Mouse (Mus musculus): ENCODE data around the gene Rragd.
"Not testable (repeated sequence)": the region's sequence is repeated elsewhere in the genome, so short reads cannot be mapped to it uniquely, and the experiment has no call there.

The Rragd gene

DNA sequence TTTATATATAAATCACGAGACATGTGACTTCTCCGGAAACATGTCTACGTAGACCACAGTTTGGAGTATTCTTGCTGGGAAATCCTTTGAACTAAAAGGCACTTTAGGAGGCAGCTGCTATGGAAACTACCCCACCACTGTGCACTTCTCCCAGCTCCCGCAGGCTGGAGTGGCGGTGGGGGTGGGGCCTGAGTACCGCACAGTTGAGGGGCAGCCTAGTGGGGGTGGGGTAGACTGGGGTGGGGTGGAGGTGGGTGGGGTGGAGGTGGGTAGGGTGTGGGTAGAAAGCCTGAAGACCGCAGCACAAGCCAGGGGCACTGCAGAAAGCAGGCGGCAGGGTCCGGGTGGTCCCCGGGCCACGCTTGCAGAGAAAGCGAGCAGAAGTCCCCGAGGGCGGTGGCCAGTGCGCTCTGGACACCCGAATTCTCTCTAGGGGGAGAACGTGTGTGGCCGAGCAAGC, at the start of gene Rragd:
TSS of gene Rragd (plus strand) at position 322 of the 460 bp plus-strand sequence.
- peak in 1 of 2 experiments; percentile 69 for DNase-seq (ENCODE audit: inconsistent age in 2 of 2, low spot score in 1 of 2)

DNA sequence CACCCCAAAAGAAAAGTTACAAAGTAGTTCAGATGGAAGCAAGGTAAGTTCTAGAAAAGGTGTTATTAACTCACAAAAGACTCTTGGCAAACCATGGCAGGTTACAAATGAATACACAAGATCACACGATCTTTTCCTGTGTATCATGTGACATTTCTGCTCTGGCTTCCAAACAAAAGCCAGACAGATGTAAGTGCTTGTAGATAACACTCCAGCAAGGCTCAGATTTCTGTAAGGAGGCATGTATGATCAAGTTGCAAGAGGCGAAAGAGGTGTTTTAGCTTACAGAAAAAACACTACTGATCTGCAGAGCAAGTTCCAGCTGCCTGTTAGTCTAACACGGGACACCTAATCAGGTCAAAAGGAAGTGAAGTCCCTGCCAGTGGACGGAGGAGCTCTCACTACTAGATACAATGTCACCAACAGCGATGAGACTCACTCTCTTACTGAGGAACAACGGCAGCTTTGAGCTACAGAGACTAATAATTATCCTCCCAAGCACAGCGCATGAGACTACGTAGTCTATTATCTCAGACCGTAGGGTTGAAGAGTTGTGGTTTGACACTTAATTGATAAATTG, 46.0 kb upstream of the Rragd start:
- DNase-seq (ENCODE audit: inconsistent age in 2 of 2, low spot score in 1 of 2): no peak

DNA sequence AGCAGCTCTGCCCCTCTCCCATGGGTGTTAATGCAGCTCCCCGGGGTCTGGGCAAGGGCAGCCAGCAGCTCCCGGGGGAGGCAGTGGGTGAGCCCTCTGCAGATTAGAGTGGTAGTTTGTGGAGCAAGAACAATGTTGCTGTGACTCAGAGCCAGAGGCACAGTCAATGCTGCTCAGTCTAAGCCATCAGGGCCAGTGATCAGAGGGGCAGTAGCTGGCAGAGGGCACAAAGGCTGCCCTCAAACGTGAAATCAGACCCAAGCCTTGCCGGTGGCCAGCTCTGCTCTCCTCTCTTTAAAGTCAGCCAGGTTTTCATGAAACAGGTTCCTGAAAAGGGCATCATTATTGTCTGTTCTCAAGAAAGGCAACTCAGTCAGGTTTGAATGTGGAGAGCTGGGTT, 43.3 kb upstream of the Rragd start:
- DNase-seq (ENCODE audit: inconsistent age in 2 of 2, low spot score in 1 of 2): no peak

GRCm38 (mm10) chr4:32939964-32940363, 42.9 kb upstream of the Rragd start:
- no peak for DNase-seq (ENCODE audit: inconsistent age in 2 of 2, low spot score in 1 of 2)

GRCm38 (mm10) chr4:32940984-32941383, 41.9 kb upstream of the Rragd start:
- DNase-seq (ENCODE audit: inconsistent age in 2 of 2, low spot score in 1 of 2): no peak

DNA sequence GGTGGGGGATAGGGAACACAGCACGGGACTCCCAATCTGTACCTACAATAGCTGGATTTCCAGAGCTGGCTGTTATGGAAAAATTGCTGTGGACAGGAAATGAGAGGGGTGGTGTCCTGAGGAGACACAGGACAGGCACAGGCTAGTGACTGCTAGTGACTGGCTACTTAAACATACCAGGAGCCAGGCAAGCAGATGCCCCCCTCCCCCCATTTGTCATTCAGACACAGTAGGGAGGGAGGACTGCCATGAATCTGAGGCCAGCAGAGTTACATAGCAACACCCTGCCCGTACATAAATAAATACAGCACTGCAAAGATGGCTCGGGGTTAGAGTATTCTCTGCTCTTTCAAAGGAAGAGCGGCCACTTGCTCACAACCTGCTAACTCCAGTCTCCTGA, 35.2 kb upstream of the Rragd start:
- no peak for DNase-seq (ENCODE audit: inconsistent age in 2 of 2, low spot score in 1 of 2)

DNA sequence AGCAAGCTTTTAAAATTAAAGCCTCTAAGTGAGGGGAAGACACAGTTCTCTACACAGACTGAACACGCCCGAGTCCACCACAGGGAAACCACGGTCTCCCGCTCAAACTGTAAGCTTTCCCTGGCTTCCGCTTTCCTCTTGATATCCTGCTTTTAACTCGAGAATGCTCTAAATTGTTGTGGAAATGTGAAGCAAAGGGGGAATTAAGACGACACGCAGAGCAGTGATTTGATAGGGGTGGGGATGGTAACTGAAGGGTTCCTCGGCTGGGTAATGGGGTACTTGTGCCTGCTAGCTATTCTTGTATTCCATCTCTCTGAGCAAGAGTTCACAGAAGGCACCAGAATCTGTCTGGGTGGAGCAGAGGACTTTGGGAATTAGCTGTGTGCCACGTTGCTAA, 34.1 kb upstream of the Rragd start:
- no peak for DNase-seq (ENCODE audit: inconsistent age in 2 of 2, low spot score in 1 of 2)

DNA sequence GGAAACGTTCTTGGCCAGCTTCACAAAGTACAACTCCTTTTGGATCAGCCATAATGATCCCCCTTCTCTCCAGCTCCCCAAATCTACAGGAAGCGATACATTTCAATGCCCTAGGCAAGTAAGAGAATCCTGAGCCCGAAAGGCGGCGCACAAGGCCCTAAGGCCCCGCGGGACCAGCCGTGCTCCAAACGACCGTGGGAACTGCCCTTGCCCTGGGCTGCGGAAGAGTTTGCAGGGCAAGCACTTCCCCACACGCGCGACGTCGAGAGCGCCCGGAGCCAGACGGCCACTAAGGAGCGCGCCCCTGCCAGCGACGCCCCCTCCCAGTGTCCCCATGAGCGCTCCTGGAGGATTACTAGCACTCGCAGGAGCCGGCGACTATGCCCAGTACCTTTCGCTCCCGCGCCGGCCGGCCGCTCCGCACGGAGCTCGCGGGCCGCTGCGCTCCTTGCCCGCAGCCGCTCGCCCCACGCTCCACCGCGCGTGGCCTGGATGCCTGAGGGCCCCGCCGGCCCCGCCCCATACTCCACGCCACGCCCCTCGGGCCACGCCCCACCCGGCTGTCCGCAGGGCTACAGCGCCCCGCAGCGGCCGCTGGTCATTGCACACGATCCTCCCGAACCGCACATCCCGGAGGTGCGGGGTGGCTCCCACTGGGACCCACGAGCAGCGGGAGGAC, 32.3 kb upstream of the Rragd start, which contains the start of gene Ankrd6:
TSS of gene Ankrd6 (minus strand) at position 486 of the 679 bp plus-strand sequence.
- DNase-seq (ENCODE audit: inconsistent age in 2 of 2, low spot score in 1 of 2): peak; percentile 73 to 91

GRCm38 (mm10) chr4:32951035-32951940, 31.5 kb upstream of the Rragd start:
- DNase-seq (ENCODE audit: inconsistent age in 2 of 2, low spot score in 1 of 2): no peak

DNA sequence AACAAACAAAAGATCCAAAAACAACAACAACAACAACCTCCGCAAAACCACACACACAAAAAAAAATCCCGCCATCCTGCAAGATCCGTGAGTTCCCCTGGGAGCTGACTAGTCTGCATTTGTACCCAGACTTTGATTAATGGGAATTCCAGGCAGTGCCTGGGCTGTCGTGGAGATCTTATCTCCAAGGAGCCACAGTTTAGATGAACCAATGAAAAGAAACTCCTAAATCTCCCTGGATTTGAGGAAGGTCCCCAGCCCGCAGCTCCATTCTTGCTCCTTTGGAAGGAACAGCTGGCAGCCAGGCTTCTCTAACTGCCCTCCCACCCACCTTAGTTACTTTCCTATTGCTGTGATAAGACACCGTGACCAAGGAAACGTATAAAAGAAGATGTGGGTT, 30.2 kb upstream of the Rragd start:
- DNase-seq (ENCODE audit: inconsistent age in 2 of 2, low spot score in 1 of 2): no peak

DNA sequence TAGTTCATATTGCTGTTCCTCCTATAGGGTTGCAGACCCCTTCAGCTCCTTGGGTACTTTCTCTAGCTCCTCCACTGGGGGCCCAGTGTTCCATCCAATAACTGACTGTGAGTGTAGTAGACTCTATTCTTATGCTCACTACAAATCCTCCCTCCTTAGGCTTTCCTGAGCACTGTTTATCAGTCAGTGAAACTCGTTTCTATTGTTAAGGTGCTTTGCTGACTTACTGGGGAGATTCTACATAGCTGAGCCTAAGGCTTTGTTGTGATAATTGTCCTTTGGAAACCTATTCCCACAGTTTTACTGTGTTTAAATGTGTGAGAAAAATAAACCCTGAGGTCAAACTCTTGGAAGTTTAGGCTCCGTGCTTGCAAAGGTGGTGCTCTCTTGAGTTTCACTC, 26.4 kb upstream of the Rragd start:
- no peak for DNase-seq (ENCODE audit: inconsistent age in 2 of 2, low spot score in 1 of 2)

- DNase-seq (ENCODE audit: inconsistent age in 2 of 2, low spot score in 1 of 2): no peak
Observed at GRCm38 (mm10) chr4:32961394-32961793, 21.4 kb upstream of the Rragd start.

DNA sequence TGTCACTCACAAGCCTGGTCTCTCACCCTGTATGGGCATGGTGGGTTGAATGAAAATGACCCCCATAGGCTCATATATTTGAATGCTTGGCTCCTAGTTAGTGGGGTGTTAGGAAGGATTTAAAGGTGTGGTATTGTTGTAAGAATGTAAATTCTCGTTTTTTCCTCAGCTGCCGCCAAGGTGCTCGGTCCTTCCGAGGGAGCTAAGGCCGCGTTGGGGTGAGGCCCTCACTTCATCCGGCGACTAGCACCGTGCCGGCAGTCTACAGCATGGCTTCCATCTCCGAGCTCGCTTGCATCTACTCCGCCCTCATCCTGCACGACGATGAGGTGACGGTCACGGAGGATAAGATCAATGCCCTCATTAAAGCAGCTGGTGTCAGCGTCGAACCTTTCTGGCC, 18.2 kb upstream of the Rragd start:
- DNase-seq (ENCODE audit: inconsistent age in 2 of 2, low spot score in 1 of 2): not testable (repeated sequence)

- DNase-seq (ENCODE audit: inconsistent age in 2 of 2, low spot score in 1 of 2): no peak
Observed at GRCm38 (mm10) chr4:32977331-32977730, 5.5 kb upstream of the Rragd start.

DNA sequence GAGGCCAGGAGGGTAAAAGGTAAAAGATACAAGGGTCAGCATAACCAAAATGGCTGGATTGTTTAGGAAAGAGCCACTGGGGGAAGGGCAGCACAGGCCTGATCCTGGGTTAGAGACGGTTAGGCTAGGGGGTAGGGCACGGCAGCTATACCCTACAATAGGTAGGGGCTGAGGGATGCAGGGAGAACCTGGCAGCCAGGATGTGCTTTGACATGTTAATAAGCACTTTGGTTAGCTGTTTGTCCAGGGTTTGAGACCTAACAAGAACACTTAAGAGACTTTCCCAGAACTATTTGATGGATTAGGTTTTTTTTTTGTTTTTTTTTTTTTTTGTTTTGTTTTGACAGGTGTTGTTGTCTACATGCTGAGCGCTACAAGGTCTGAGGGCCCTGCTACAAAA, 2.8 kb upstream of the Rragd start:
- no peak for DNase-seq (ENCODE audit: inconsistent age in 2 of 2, low spot score in 1 of 2)

- DNase-seq (ENCODE audit: inconsistent age in 2 of 2, low spot score in 1 of 2): no peak
Observed at GRCm38 (mm10) chr4:32981617-32982016, 1.2 kb upstream of the Rragd start.

DNA sequence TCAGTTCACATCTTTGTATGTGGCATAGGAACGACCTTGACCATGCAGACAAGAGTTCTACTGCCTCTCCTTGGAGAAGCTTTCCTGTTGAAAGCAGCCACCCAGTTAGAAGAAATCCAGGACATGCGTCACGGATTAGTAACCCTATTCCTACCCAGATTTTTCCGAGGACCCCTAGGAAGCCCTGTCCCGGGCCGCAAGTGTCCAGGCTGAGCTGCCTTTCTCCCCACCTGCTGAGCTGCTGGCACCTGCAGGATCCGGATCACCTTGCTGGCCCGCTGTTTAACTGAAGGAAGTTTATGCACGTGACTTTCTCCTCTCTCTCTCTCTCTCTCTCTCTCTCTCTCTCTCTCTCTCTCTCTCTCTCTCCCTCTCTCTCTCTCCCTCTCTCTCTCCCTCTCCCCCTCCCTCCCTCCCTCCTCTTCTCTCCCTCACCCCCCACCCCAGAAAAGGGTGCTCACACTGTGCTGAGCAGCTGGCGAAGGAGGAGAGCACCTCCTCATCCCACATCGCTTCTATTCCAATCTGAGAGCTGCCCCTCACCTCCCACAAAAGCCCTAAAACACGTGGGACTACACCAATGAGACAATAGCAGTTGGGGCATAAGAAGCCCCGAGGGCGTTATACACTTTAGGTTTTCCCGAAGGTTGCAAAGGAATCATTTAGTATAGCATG, 659 bp upstream of the Rragd start:
- peak; percentile 9 to 48 for DNase-seq (ENCODE audit: inconsistent age in 2 of 2, low spot score in 1 of 2)

- peak; percentile 71 to 89 for DNase-seq (ENCODE audit: inconsistent age in 2 of 2, low spot score in 1 of 2)
Observed at GRCm38 (mm10) chr4:32983176-32984155, 629 bp downstream of the Rragd start.

- DNase-seq (ENCODE audit: inconsistent age in 2 of 2, low spot score in 1 of 2): peak in 1 of 2 experiments; percentile 67
Observed at GRCm38 (mm10) chr4:32984242-32984641, 1.4 kb downstream of the Rragd start.

Measured in adrenal gland, adult (tissue).